Mouse (Mus musculus): ENCODE data around the gene Ppib. TPM values are rescaled to one million over a fixed set of nuclear protein-coding genes. Genes with fewer than 3 reads are reported as not detected.

The Ppib gene
- polyA plus RNA-seq (2015; fragmentation: Nextera tagmentation; extraction: Ambion mirVana): 308 and 311 TPM in 2 replicates

- no peaks in the 10 kb centered on the region for H3K27me3 ChIP-seq (replicated peaks)
- peak within 1 kb of the TSS; percentile 95 for H3K9ac ChIP-seq
- no peaks in the 10 kb centered on the region for H3K9me3 ChIP-seq
- under 1% methylated on average over 51 of the region's 51 CpGs for WGBS
- peak within 1 kb of the TSS; percentile 92 for H3K27ac ChIP-seq
- H3K4me1 ChIP-seq: peaks cover 19% of the 10 kb centered on the region
- peak within 1 kb of the TSS; percentile 66 for H3K4me2 ChIP-seq
- peak; percentile 99 for ATAC-seq (replicated peaks)
- peaks cover 16% of the 10 kb centered on the region for H3K36me3 ChIP-seq (replicated peaks)
- H3K4me3 ChIP-seq: peak within 1 kb of the TSS; percentile 83
Measured at GRCm38 (mm10) chr9:66059583-66060307, at the start of gene Ppib. Gene Ppib (plus strand): TSS chr9:66060222.

GRCm38 (mm10) chr9:66020601-66021000 lies 39.4 kb upstream of the Ppib start:
- H3K9me3 ChIP-seq: no peaks in the 10 kb centered on the region
- no peak overlapping the region for H3K4me2 ChIP-seq
- ATAC-seq (replicated peaks): no peak
- no peak overlapping the region for H3K4me3 ChIP-seq
- H3K27me3 ChIP-seq (replicated peaks): no peaks in the 10 kb centered on the region
- no peak overlapping the region for H3K27ac ChIP-seq
- no peak overlapping the region for H3K9ac ChIP-seq
- no peaks in the 10 kb centered on the region for H3K4me1 ChIP-seq
- H3K36me3 ChIP-seq (replicated peaks): no peaks in the 10 kb centered on the region; the same call in 1 of the 2 replicates

GRCm38 (mm10) chr9:66038082-66038481 lies 21.9 kb upstream of the Ppib start:
- no peaks in the 10 kb centered on the region for H3K27me3 ChIP-seq (replicated peaks)
- H3K36me3 ChIP-seq (replicated peaks): no peaks in the 10 kb centered on the region
- H3K9ac ChIP-seq: no peak overlapping the region
- no peak for ATAC-seq (replicated peaks)
- no peak overlapping the region for H3K27ac ChIP-seq
- no peaks in the 10 kb centered on the region for H3K9me3 ChIP-seq
- no peak overlapping the region for H3K4me3 ChIP-seq
- no peaks in the 10 kb centered on the region for H3K4me1 ChIP-seq
- H3K4me2 ChIP-seq: no peak overlapping the region
- 90% methylated on average over 4 of the region's 4 CpGs for WGBS

GRCm38 (mm10) chr9:66038581-66038980 lies 21.4 kb upstream of the Ppib start:
- no peaks in the 10 kb centered on the region for H3K36me3 ChIP-seq (replicated peaks)
- no peaks in the 10 kb centered on the region for H3K4me1 ChIP-seq
- no peaks in the 10 kb centered on the region for H3K9me3 ChIP-seq
- H3K27me3 ChIP-seq (replicated peaks): no peaks in the 10 kb centered on the region
- no peak overlapping the region for H3K9ac ChIP-seq
- H3K4me2 ChIP-seq: no peak overlapping the region
- H3K4me3 ChIP-seq: no peak overlapping the region
- H3K27ac ChIP-seq: no peak overlapping the region
- ATAC-seq (replicated peaks): no peak
- 97% methylated on average over 4 of the region's 4 CpGs for WGBS

- no peak overlapping the region for H3K27ac ChIP-seq
- H3K4me2 ChIP-seq: no peak overlapping the region
- WGBS: 90% methylated on average over 4 of the region's 4 CpGs
- no peak overlapping the region for H3K9ac ChIP-seq
- H3K9me3 ChIP-seq: no peaks in the 10 kb centered on the region
- no peaks in the 10 kb centered on the region for H3K27me3 ChIP-seq (replicated peaks)
- no peak overlapping the region for H3K4me3 ChIP-seq
- no peak for ATAC-seq (replicated peaks)
- H3K4me1 ChIP-seq: no peaks in the 10 kb centered on the region
- H3K36me3 ChIP-seq (replicated peaks): no peaks in the 10 kb centered on the region
Measured at GRCm38 (mm10) chr9:66039290-66039689, 20.7 kb upstream of the Ppib start.

GRCm38 (mm10) chr9:66040801-66041200 lies 19.2 kb upstream of the Ppib start:
- Histone ChIP-seq H3K36me3 (replicated peaks) (no peaks in the 10 kb centered on the region), H3K4me1 (no peaks in the 10 kb centered on the region), H3K4me2 (no peak overlapping the region), H3K9ac (no peak overlapping the region), H3K9me3 (no peaks in the 10 kb centered on the region), H3K4me3 (no peak overlapping the region), H3K27ac (no peak overlapping the region), H3K27me3 (replicated peaks) (no peaks in the 10 kb centered on the region)
- 87% methylated on average over 3 of the region's 3 CpGs for WGBS
- no peak for ATAC-seq (replicated peaks)

GRCm38 (mm10) chr9:66042331-66042730 lies 17.7 kb upstream of the Ppib start:
- H3K4me2 ChIP-seq: no peak overlapping the region
- 94% methylated on average over 4 of the region's 4 CpGs for WGBS
- H3K27ac ChIP-seq: no peak overlapping the region
- H3K9me3 ChIP-seq: no peaks in the 10 kb centered on the region
- H3K27me3 ChIP-seq (replicated peaks): no peaks in the 10 kb centered on the region
- H3K9ac ChIP-seq: no peak overlapping the region
- ATAC-seq (replicated peaks): no peak
- no peak overlapping the region for H3K4me3 ChIP-seq
- no peaks in the 10 kb centered on the region for H3K36me3 ChIP-seq (replicated peaks)
- H3K4me1 ChIP-seq: no peaks in the 10 kb centered on the region

- no peak overlapping the region for H3K4me2 ChIP-seq
- H3K27me3 ChIP-seq (replicated peaks): no peaks in the 10 kb centered on the region
- H3K4me1 ChIP-seq: no peaks in the 10 kb centered on the region
- no peaks in the 10 kb centered on the region for H3K9me3 ChIP-seq
- ATAC-seq (replicated peaks): no peak
- 98% methylated on average over 3 of the region's 3 CpGs for WGBS
- H3K9ac ChIP-seq: no peak overlapping the region
- H3K27ac ChIP-seq: no peak overlapping the region
- H3K36me3 ChIP-seq (replicated peaks): no peaks in the 10 kb centered on the region
- no peak overlapping the region for H3K4me3 ChIP-seq
Measured at GRCm38 (mm10) chr9:66043241-66043640, 16.8 kb upstream of the Ppib start.

GRCm38 (mm10) chr9:66049931-66050601 lies 10.0 kb upstream of the Ppib start:
- Histone ChIP-seq H3K4me2 (no peak overlapping the region), H3K4me3 (no peak overlapping the region), H3K27me3 (replicated peaks) (no peaks in the 10 kb centered on the region), H3K9me3 (no peaks in the 10 kb centered on the region), H3K27ac (no peak overlapping the region), H3K9ac (no peak overlapping the region), H3K36me3 (replicated peaks) (no peaks in the 10 kb centered on the region), H3K4me1 (no peaks in the 10 kb centered on the region)
- 67% methylated on average over 6 of the region's 6 CpGs for WGBS
- ATAC-seq (replicated peaks): no peak

GRCm38 (mm10) chr9:66051493-66051892 lies 8.5 kb upstream of the Ppib start:
- Histone ChIP-seq H3K9me3 (no peaks in the 10 kb centered on the region), H3K36me3 (replicated peaks) (no peaks in the 10 kb centered on the region), H3K9ac (no peak overlapping the region), H3K4me1 (no peaks in the 10 kb centered on the region), H3K27me3 (replicated peaks) (no peaks in the 10 kb centered on the region), H3K4me3 (no peak overlapping the region), H3K4me2 (no peak overlapping the region), H3K27ac (no peak overlapping the region)
- no peak for ATAC-seq (replicated peaks)
- WGBS: 72% methylated on average over 4 of the region's 4 CpGs

- Histone ChIP-seq H3K4me1 (no peaks in the 10 kb centered on the region), H3K27ac (no peak overlapping the region), H3K4me3 (no peak overlapping the region), H3K36me3 (replicated peaks) (no peaks in the 10 kb centered on the region), H3K9me3 (no peaks in the 10 kb centered on the region), H3K9ac (no peak overlapping the region), H3K4me2 (no peak overlapping the region), H3K27me3 (replicated peaks) (no peaks in the 10 kb centered on the region)
- 87% methylated on average over 1 of the region's 1 CpGs for whole genome bisulfite sequencing
- no peak for ATAC-seq (replicated peaks)
Measured at GRCm38 (mm10) chr9:66052731-66053130, 7.3 kb upstream of the Ppib start.

- H3K27me3 ChIP-seq (replicated peaks): no peaks in the 10 kb centered on the region
- no peak overlapping the region for H3K9ac ChIP-seq
- no peak overlapping the region for H3K27ac ChIP-seq
- WGBS: 26% methylated on average over 1 of the region's 1 CpGs
- no peak overlapping the region for H3K4me3 ChIP-seq
- no peaks in the 10 kb centered on the region for H3K4me1 ChIP-seq
- no peaks in the 10 kb centered on the region for H3K36me3 ChIP-seq (replicated peaks)
- H3K9me3 ChIP-seq: no peaks in the 10 kb centered on the region
- no peak overlapping the region for H3K4me2 ChIP-seq
- ATAC-seq (replicated peaks): no peak
Measured at GRCm38 (mm10) chr9:66053620-66054019, 6.4 kb upstream of the Ppib start.

GRCm38 (mm10) chr9:66060308-66060647 lies 256 bp downstream of the Ppib start:
- no peaks in the 10 kb centered on the region for H3K9me3 ChIP-seq
- peak overlapping the region; percentile 92 for H3K27ac ChIP-seq
- peaks cover 19% of the 10 kb centered on the region for H3K4me1 ChIP-seq
- peak; percentile 79 for ATAC-seq (replicated peaks)
- under 1% methylated on average over 20 of the region's 20 CpGs for WGBS
- no peaks in the 10 kb centered on the region for H3K27me3 ChIP-seq (replicated peaks)
- peak overlapping the region; percentile 95 for H3K9ac ChIP-seq
- H3K36me3 ChIP-seq (replicated peaks): peaks cover 19% of the 10 kb centered on the region
- H3K4me3 ChIP-seq: peak overlapping the region; percentile 83
- peak overlapping the region; percentile 66 for H3K4me2 ChIP-seq
